8 mouse cellular contexts compared by ENCODE assay signal in genomic region chr2:69275875-69276274, GRCm38 (mm10).
DNase-seq lines count a peak whose midpoint lies in the region; ATAC-seq and TF ChIP-seq lines count a peak whose summit lies in the region.

No protein-coding gene starts in this region.

- no peak overlapping the region for H3K9ac ChIP-seq in lung, embryonic 14.5 days

- H3K4me1 ChIP-seq in lung, embryonic 14.5 days (ENCODE audit: insufficient read depth), result no peaks in the 10 kb centered on the region

- TF ChIP-seq CTCF in lung, embryonic 14.5 days (IDR thresholded peaks at IDR 0.05; ENCODE audit: low read depth), result peak; percentile 68

- no peak overlapping the region for H3K27ac ChIP-seq in lung, embryonic 14.5 days (ENCODE audit: low read depth)

- no peaks in the 10 kb centered on the region for H3K36me3 ChIP-seq in lung, embryonic 14.5 days (ENCODE audit: insufficient read depth)

- ATAC-seq in lung, embryonic 14.5 days (ENCODE audit: insufficient read depth), result no peak
- peak; percentile 80 for ATAC-seq in megakaryocyte progenitor cell, adult 5-6 weeks (replicated peaks; ENCODE audit: poor library complexity)
- no peak for ATAC-seq in erythroid progenitor cell, adult 5-6 weeks (replicated peaks; ENCODE audit: low FRiP score, poor library complexity, severe bottlenecking)
- ATAC-seq in cerebellum, adult (ENCODE audit: insufficient number of reproducible peaks, low FRiP score, low TSS enrichment), result no peak

- no peaks in the 10 kb centered on the region for H3K9me3 ChIP-seq in lung, embryonic 14.5 days (ENCODE audit: low read depth, low read length)

- 6% methylated on average over 1 of the region's 1 CpGs for WGBS in lung, embryonic 14.5 days

- no peak overlapping the region for H3K4me3 ChIP-seq in lung, embryonic 14.5 days (ENCODE audit: low read depth, low read length)

- peak; percentile 16 for DNase-seq in adrenal gland, adult 2 months
- DNase-seq in adrenal gland, adult 18-20 months (ENCODE audit: low spot score in 2 of 2), result no peak
- peak; percentile 68 for DNase-seq in lung, embryonic 14.5 days
- DNase-seq in lung, postnatal 14 days, result no peak
- DNase-seq in embryo, embryonic 11.5 days (ENCODE audit: low read depth, low spot score), result peak; percentile 16

- no peaks in the 10 kb centered on the region for H3K27me3 ChIP-seq in lung, embryonic 14.5 days (ENCODE audit: insufficient read depth, low read length)

- no peak overlapping the region for H3K4me2 ChIP-seq in lung, embryonic 14.5 days

Comparison
In these comparisons a context has a peak if more than half of its experiments do, and no peak if none do; other contexts are left out.
1. DNase-seq: peak in adrenal gland, adult 2 months (single experiment), lung, embryonic 14.5 days (single experiment) and embryo, embryonic 11.5 days (single experiment); none in adrenal gland, adult 18-20 months (0 of 2) and lung, postnatal 14 days (single experiment).